Mouse (Mus musculus): Measurements from ENCODE around the gene Ankrd35.

- TF ChIP-seq CTCF (IDR thresholded peaks at IDR 0.05; ENCODE audit: borderline replicate concordance, control insufficient read depth, extremely low read depth, insufficient read depth, low read length, poor library complexity) (peak; percentile 74; the same call in 1 of the 2 replicates), POLR2A (IDR thresholded peaks at IDR 0.05; ENCODE audit: control insufficient read depth, extremely low read depth, insufficient read depth, low read length, poor library complexity) (no peak)
These were observed 6.3 kb upstream of the Ankrd35 start for GRCm38 (mm10) chr3:96663432-96664239.
